Mouse (Mus musculus) stomach, embryonic 15.5 days (tissue): ENCODE measurements around the gene Fpr2. TPM values are rescaled to one million over a fixed set of nuclear protein-coding genes. Genes with fewer than 3 reads are reported as not detected.

Experiments used
- ATAC-seq: fragments of 200-750 bp; cut with Nextera tagmentation; 2 replicates; pipeline ENCODE4 v1.8.0; 2017; ENCODE audit warnings: low read depth, moderate number of reproducible peaks, moderate TSS enrichment; ENCODE audit not compliant: insufficient read depth, low FRiP score
- H3K27ac ChIP-seq: fragments of 300-500 bp; sonication (generic); 2 replicates; pipeline ENCODE4 v1.5.1; 2015; ENCODE audit warnings: mild to moderate bottlenecking, inconsistent platforms
- H3K27me3 ChIP-seq: fragments of 300-500 bp; sonication (generic); replicated peaks from 2 replicates; pipeline ENCODE4 v1.6.1; 2015; ENCODE audit warnings: inconsistent platforms
- H3K36me3 ChIP-seq: fragments of 300-500 bp; sonication (generic); 2 replicates; pipeline ENCODE4 v1.6.1; 2015; ENCODE audit warnings: inconsistent platforms
- H3K4me1 ChIP-seq: fragments of 300-500 bp; sonication (generic); 2 replicates; pipeline ENCODE4 v1.6.1; 2015; ENCODE audit warnings: inconsistent platforms
- H3K4me2 ChIP-seq: fragments of 300-500 bp; sonication (generic); 2 replicates; pipeline ENCODE4 v1.6.1; 2015; ENCODE audit warnings: mild to moderate bottlenecking, inconsistent platforms
- H3K4me3 ChIP-seq: fragments of 300-500 bp; sonication (generic); replicated peaks from 2 replicates; pipeline ENCODE4 v1.5.1; 2015; ENCODE audit warnings: inconsistent platforms
- H3K9ac ChIP-seq: fragments of 300-500 bp; sonication (generic); 2 replicates; pipeline ENCODE4 v1.6.1; 2015; ENCODE audit warnings: inconsistent platforms
- H3K9me3 ChIP-seq: fragments of 300-500 bp; sonication (generic); 2 replicates; pipeline ENCODE4 v1.6.1; 2016; ENCODE audit warnings: inconsistent platforms
- WGBS: fragments of 180-500 bp; shearing (Covaris S2); methylation state at CpG from one replicate; pipeline ENCODE4 v1.1.7; 2015; 5-methylcytosine and 5-hydroxymethylcytosine counted together
- polyA plus RNA-seq: library from polyadenylated mRNA; unstranded; fragments of >200 nt; fragmentation: Nextera tagmentation; extraction: Ambion mirVana; gene quantifications from 2 replicates; pipeline ENCODE4 v1.2.1, GENCODE M21; 2015

Gene Fpr2
- polyA plus RNA-seq, 1 experiment from 2014 or later, result 2.0 TPM

- Histone ChIP-seq H3K4me3 (no peak overlapping the region), H3K36me3 (no peaks in the 10 kb centered on the region), H3K4me1 (no peaks in the 10 kb centered on the region), H3K4me2 (no peak overlapping the region), H3K27ac (no peak overlapping the region), H3K9me3 (no peaks in the 10 kb centered on the region), H3K27me3 (no peaks in the 10 kb centered on the region), H3K9ac (no peak overlapping the region)
- no peak for ATAC-seq
- 40% methylated on average over 1 of the region's 1 CpGs for WGBS
These were observed 31.0 kb upstream of the Fpr2 start for GRCm38 (mm10) chr17:17856612-17857011.

GRCm38 (mm10) chr17:17857446-17857845 lies 30.2 kb upstream of the Fpr2 start:
- H3K4me2 ChIP-seq, result no peak overlapping the region
- no peak for ATAC-seq
- H3K27ac ChIP-seq, result no peak overlapping the region
- no peaks in the 10 kb centered on the region for H3K9me3 ChIP-seq
- WGBS, result 62% methylated on average over 1 of the region's 1 CpGs
- no peaks in the 10 kb centered on the region for H3K27me3 ChIP-seq
- no peaks in the 10 kb centered on the region for H3K4me1 ChIP-seq
- H3K36me3 ChIP-seq, result no peaks in the 10 kb centered on the region
- no peak overlapping the region for H3K9ac ChIP-seq
- H3K4me3 ChIP-seq, result no peak overlapping the region

- ATAC-seq, result no peak
- no peaks in the 10 kb centered on the region for H3K27me3 ChIP-seq
- H3K4me1 ChIP-seq, result no peaks in the 10 kb centered on the region
- H3K27ac ChIP-seq, result no peak overlapping the region
- H3K4me2 ChIP-seq, result no peak overlapping the region
- H3K4me3 ChIP-seq, result no peak overlapping the region
- H3K36me3 ChIP-seq, result no peaks in the 10 kb centered on the region
- WGBS, result 85% methylated on average over 3 of the region's 3 CpGs
- H3K9me3 ChIP-seq, result no peaks in the 10 kb centered on the region
- H3K9ac ChIP-seq, result no peak overlapping the region
These were observed 27.5 kb upstream of the Fpr2 start for GRCm38 (mm10) chr17:17860110-17860509.

- Histone ChIP-seq H3K4me3 (no peak overlapping the region), H3K27me3 (no peaks in the 10 kb centered on the region), H3K36me3 (no peaks in the 10 kb centered on the region), H3K9me3 (no peaks in the 10 kb centered on the region), H3K27ac (no peak overlapping the region), H3K4me2 (no peak overlapping the region), H3K4me1 (no peaks in the 10 kb centered on the region), H3K9ac (no peak overlapping the region)
- WGBS, result 55% methylated on average over 1 of the region's 1 CpGs
- no peak for ATAC-seq
These were observed 25.3 kb upstream of the Fpr2 start for GRCm38 (mm10) chr17:17862360-17862759.

- Histone ChIP-seq H3K27me3 (no peaks in the 10 kb centered on the region), H3K4me2 (no peak overlapping the region), H3K4me1 (no peaks in the 10 kb centered on the region), H3K4me3 (no peak overlapping the region), H3K9me3 (no peaks in the 10 kb centered on the region), H3K36me3 (no peaks in the 10 kb centered on the region), H3K27ac (no peak overlapping the region), H3K9ac (no peak overlapping the region)
- no peak for ATAC-seq
- 62% methylated on average over 2 of the region's 2 CpGs for WGBS
These were observed 22.5 kb upstream of the Fpr2 start for GRCm38 (mm10) chr17:17865168-17865567.

GRCm38 (mm10) chr17:17866801-17867469 lies 20.7 kb upstream of the Fpr2 start:
- ATAC-seq, result no peak
- Histone ChIP-seq H3K9ac (no peak overlapping the region), H3K27ac (no peak overlapping the region), H3K36me3 (no peaks in the 10 kb centered on the region), H3K27me3 (no peaks in the 10 kb centered on the region), H3K4me2 (no peak overlapping the region), H3K9me3 (no peaks in the 10 kb centered on the region), H3K4me1 (no peaks in the 10 kb centered on the region), H3K4me3 (no peak overlapping the region)
- WGBS, result 88% methylated on average over 11 of the region's 11 CpGs

- H3K9ac ChIP-seq, result no peak overlapping the region
- no peaks in the 10 kb centered on the region for H3K9me3 ChIP-seq
- no peak overlapping the region for H3K4me2 ChIP-seq
- H3K27me3 ChIP-seq, result no peaks in the 10 kb centered on the region
- H3K4me1 ChIP-seq, result no peaks in the 10 kb centered on the region
- no peak overlapping the region for H3K27ac ChIP-seq
- no peak overlapping the region for H3K4me3 ChIP-seq
- no peak for ATAC-seq
- WGBS, result 73% methylated on average over 2 of the region's 2 CpGs
- no peaks in the 10 kb centered on the region for H3K36me3 ChIP-seq
These were observed 16.6 kb upstream of the Fpr2 start for GRCm38 (mm10) chr17:17870892-17871550.

GRCm38 (mm10) chr17:17871697-17872096 lies 15.9 kb upstream of the Fpr2 start:
- WGBS, result 81% methylated on average over 2 of the region's 2 CpGs
- H3K36me3 ChIP-seq, result no peaks in the 10 kb centered on the region
- no peak overlapping the region for H3K4me3 ChIP-seq

GRCm38 (mm10) chr17:17879347-17879746 lies 8.3 kb upstream of the Fpr2 start:
- Histone ChIP-seq H3K27ac (no peak overlapping the region), H3K4me3 (no peak overlapping the region), H3K27me3 (no peaks in the 10 kb centered on the region), H3K4me1 (no peaks in the 10 kb centered on the region), H3K4me2 (no peak overlapping the region), H3K36me3 (no peaks in the 10 kb centered on the region), H3K9ac (no peak overlapping the region), H3K9me3 (no peaks in the 10 kb centered on the region)
- whole genome bisulfite sequencing, result 70% methylated on average over 1 of the region's 1 CpGs
- ATAC-seq, result no peak

More at GRCm38 (mm10) chr17:17871697-17872096, 15.9 kb upstream of the Fpr2 start:
- Histone ChIP-seq H3K9me3 (no peaks in the 10 kb centered on the region), H3K9ac (no peak overlapping the region), H3K4me2 (no peak overlapping the region), H3K27me3 (no peaks in the 10 kb centered on the region), H3K4me1 (no peaks in the 10 kb centered on the region), H3K27ac (no peak overlapping the region)
- ATAC-seq, result no peak

- no peak overlapping the region for H3K4me2 ChIP-seq
- 65% methylated on average over 3 of the region's 3 CpGs for WGBS
- no peaks in the 10 kb centered on the region for H3K9me3 ChIP-seq
These were observed 5.0 kb upstream of the Fpr2 start for GRCm38 (mm10) chr17:17882672-17883071.

GRCm38 (mm10) chr17:17883840-17884239 lies 3.8 kb upstream of the Fpr2 start, which contains the start of gene Fpr1:
Gene Fpr1 (minus strand): TSS chr17:17883940.
- Histone ChIP-seq H3K9me3 (no peaks in the 10 kb centered on the region), H3K27me3 (no peaks in the 10 kb centered on the region), H3K36me3 (no peaks in the 10 kb centered on the region), H3K9ac (no peak within 1 kb of the TSS), H3K4me2 (no peak within 1 kb of the TSS), H3K27ac (no peak within 1 kb of the TSS), H3K4me1 (no peaks in the 10 kb centered on the region), H3K4me3 (no peak within 1 kb of the TSS)
- ATAC-seq, result no peak
- 70% methylated on average over 1 of the region's 1 CpGs for WGBS

More at GRCm38 (mm10) chr17:17882672-17883071, 5.0 kb upstream of the Fpr2 start:
- no peak overlapping the region for H3K4me3 ChIP-seq
- no peak overlapping the region for H3K9ac ChIP-seq
- H3K4me1 ChIP-seq, result no peaks in the 10 kb centered on the region
- H3K27ac ChIP-seq, result no peak overlapping the region
- no peaks in the 10 kb centered on the region for H3K36me3 ChIP-seq
- H3K27me3 ChIP-seq, result no peaks in the 10 kb centered on the region
- no peak for ATAC-seq

- no peak for ATAC-seq
- no peak overlapping the region for H3K4me2 ChIP-seq
- H3K27ac ChIP-seq, result no peak overlapping the region
- H3K4me3 ChIP-seq, result no peak overlapping the region
- H3K4me1 ChIP-seq, result no peaks in the 10 kb centered on the region
- WGBS, result 85% methylated on average over 2 of the region's 2 CpGs
- H3K27me3 ChIP-seq, result no peaks in the 10 kb centered on the region
- no peaks in the 10 kb centered on the region for H3K36me3 ChIP-seq
- H3K9ac ChIP-seq, result no peak overlapping the region
- H3K9me3 ChIP-seq, result no peaks in the 10 kb centered on the region
These were observed 2.3 kb downstream of the Fpr2 start for GRCm38 (mm10) chr17:17889732-17890425.
